ENCODE assay signal across 10 mouse cellular contexts in genomic region chr9:32709764-32710734, GRCm38 (mm10).
DNase-seq lines count a peak whose midpoint lies in the region; ATAC-seq and TF ChIP-seq lines count a peak whose summit lies in the region.
"Had no signal": no experiment of that assay in that cellular context is flagged by ENCODE, and none has a peak within 500 bp of the region (broad histone marks: within the 10 kb centered on the region; RNA-seq: fewer than 3 reads in every experiment).

No protein-coding gene starts in this region.

- H3K9ac ChIP-seq in forebrain, embryonic 11.5 days (ENCODE audit: low read length) = no peak overlapping the region
- no peak overlapping the region for H3K9ac ChIP-seq in lung, postnatal 0 days (replicated peaks; ENCODE audit: low read depth)
- no peak overlapping the region for H3K9ac ChIP-seq in hindbrain, embryonic 11.5 days (ENCODE audit: low read depth, low read length)
- H3K9ac ChIP-seq: liver, embryonic 14.5 days; neural tube, embryonic 13.5 days had no signal

- no peak for TF ChIP-seq CTCF in lung, postnatal 0 days (IDR thresholded peaks at IDR 0.05)

- no peak overlapping the region for H3K4me2 ChIP-seq in forebrain, embryonic 11.5 days (ENCODE audit: low read depth, low read length, severe bottlenecking)
- H3K4me2 ChIP-seq in lung, postnatal 0 days (replicated peaks; ENCODE audit: low read depth, low read length) = no peak overlapping the region
- no peak overlapping the region for H3K4me2 ChIP-seq in hindbrain, embryonic 11.5 days (replicated peaks; ENCODE audit: low read depth, low read length)
- H3K4me2 ChIP-seq: neural tube, embryonic 13.5 days had no signal

- peaks cover 48% of the 10 kb centered on the region for H3K4me1 ChIP-seq in forebrain, embryonic 10.5 days
- H3K4me1 ChIP-seq in forebrain, embryonic 11.5 days (replicated peaks; ENCODE audit: control insufficient read depth, insufficient read depth, low read length) = no peaks in the 10 kb centered on the region
- H3K4me1 ChIP-seq in lung, postnatal 0 days (ENCODE audit: insufficient read depth, low read depth, low read length) = peaks cover 48% of the 10 kb centered on the region
- no peaks in the 10 kb centered on the region for H3K4me1 ChIP-seq in hindbrain, embryonic 11.5 days (replicated peaks; ENCODE audit: control insufficient read depth, insufficient read depth, low read length)

- no peak for ATAC-seq in forebrain, embryonic 11.5 days (replicated peaks; ENCODE audit: low FRiP score)
- ATAC-seq in lung, postnatal 0 days = peak; percentile 21
- peak; percentile 19 for ATAC-seq in inflammation-experienced regulatory T-cells, adult 6 months
- no peak for ATAC-seq in hindbrain, embryonic 11.5 days (ENCODE audit: low FRiP score)

- H3K9me3 ChIP-seq in forebrain, embryonic 10.5 days = no peaks in the 10 kb centered on the region; the same call in 1 of the 2 replicates
- H3K9me3 ChIP-seq in forebrain, embryonic 11.5 days (ENCODE audit: control insufficient read depth, low read length) = no peaks in the 10 kb centered on the region; the same call in 1 of the 2 replicates
- H3K9me3 ChIP-seq in lung, postnatal 0 days (ENCODE audit: low read length) = no peaks in the 10 kb centered on the region
- no peaks in the 10 kb centered on the region; the same call in 1 of the 2 replicates for H3K9me3 ChIP-seq in hindbrain, embryonic 11.5 days (ENCODE audit: control insufficient read depth, low read length)

- H3K27me3 ChIP-seq in forebrain, embryonic 10.5 days (ENCODE audit: poor library complexity, severe bottlenecking) = peaks cover 44% of the 10 kb centered on the region
- no peaks in the 10 kb centered on the region for H3K27me3 ChIP-seq in forebrain, embryonic 11.5 days (ENCODE audit: control insufficient read depth, insufficient read depth, low read length)
- H3K27me3 ChIP-seq in lung, postnatal 0 days (replicated peaks; ENCODE audit: insufficient read depth, low read length) = no peaks in the 10 kb centered on the region
- H3K27me3 ChIP-seq in splenic B cell, adult 2 months (ENCODE audit: control insufficient read depth, insufficient read depth, low read length, poor library complexity, severe bottlenecking) = no peaks in the 10 kb centered on the region
- H3K27me3 ChIP-seq in hindbrain, embryonic 11.5 days (ENCODE audit: control insufficient read depth, insufficient read depth, low read length) = no peaks in the 10 kb centered on the region

- peak overlapping the region; percentile 45; the same call in 1 of the 2 replicates for H3K27ac ChIP-seq in forebrain, embryonic 10.5 days
- H3K27ac ChIP-seq in forebrain, embryonic 11.5 days (ENCODE audit: low read depth, low read length) = no peak overlapping the region
- peak overlapping the region; percentile 69 for H3K27ac ChIP-seq in lung, postnatal 0 days (ENCODE audit: low read length)
- no peak overlapping the region for H3K27ac ChIP-seq in hindbrain, embryonic 11.5 days (ENCODE audit: low read depth, low read length)
- H3K27ac ChIP-seq: liver, embryonic 14.5 days; neural tube, embryonic 13.5 days had no signal

- WGBS in forebrain, embryonic 10.5 days = 83% methylated on average over 17 of the region's 17 CpGs
- 80% methylated on average over 17 of the region's 17 CpGs for WGBS in forebrain, embryonic 11.5 days
- WGBS in lung, postnatal 0 days = 48% methylated on average over 17 of the region's 17 CpGs
- WGBS in hindbrain, embryonic 11.5 days = 77% methylated on average over 17 of the region's 17 CpGs

- DNase-seq in forebrain, embryonic 10.5 days (ENCODE audit: extremely low spot score, low spot score) = no peak
- no peak for DNase-seq in forebrain, embryonic 11.5 days (ENCODE audit: low spot score)
- DNase-seq in lung, postnatal 0 days (ENCODE audit: low spot score) = no peak
- no peak for DNase-seq in lung, postnatal 36 days
- peak; percentile 74 for DNase-seq in splenic B cell, adult 2 months (ENCODE audit: low read depth, low spot score)
- no peak for DNase-seq in c-Kit-positive CD71-positive TER-119-positive erythroid progenitor cells, embryonic 14.5 days (ENCODE audit: low spot score)
- no peak for DNase-seq in hindbrain, embryonic 11.5 days (ENCODE audit: low spot score)

- H3K4me3 ChIP-seq in forebrain, embryonic 10.5 days = no peak overlapping the region
- H3K4me3 ChIP-seq in forebrain, embryonic 11.5 days (ENCODE audit: low read depth, low read length) = no peak overlapping the region
- no peak overlapping the region for H3K4me3 ChIP-seq in lung, postnatal 0 days (ENCODE audit: low read depth, low read length)
- no peak overlapping the region for H3K4me3 ChIP-seq in hindbrain, embryonic 11.5 days (ENCODE audit: low read depth, low read length)
- H3K4me3 ChIP-seq: neural tube, embryonic 13.5 days had no signal

- no peak for TF ChIP-seq EP300 in lung, postnatal 0 days (IDR thresholded peaks at IDR 0.05)

- H3K36me3 ChIP-seq in forebrain, embryonic 10.5 days (replicated peaks) = no peaks in the 10 kb centered on the region
- no peaks in the 10 kb centered on the region for H3K36me3 ChIP-seq in forebrain, embryonic 11.5 days (ENCODE audit: control insufficient read depth, insufficient read depth, low read length)
- no peaks in the 10 kb centered on the region for H3K36me3 ChIP-seq in lung, postnatal 0 days (ENCODE audit: insufficient read depth, low read length)
- peaks cover 19% of the 10 kb centered on the region; the same call in 1 of the 2 replicates for H3K36me3 ChIP-seq in splenic B cell, adult 2 months (ENCODE audit: control insufficient read depth, insufficient read depth, low read length, poor library complexity, severe bottlenecking)
- H3K36me3 ChIP-seq in hindbrain, embryonic 11.5 days (ENCODE audit: control insufficient read depth, insufficient read depth, low read length) = no peaks in the 10 kb centered on the region
- H3K36me3 ChIP-seq: neural tube, embryonic 13.5 days had no signal

Comparison
In these comparisons a context has a peak if more than half of its experiments do, and no peak if none do; other contexts are left out.
1. H3K27ac ChIP-seq: peak in forebrain, embryonic 10.5 days (single experiment) and lung, postnatal 0 days (single experiment); none in forebrain, embryonic 11.5 days (single experiment) and hindbrain, embryonic 11.5 days (single experiment).
2. ATAC-seq: peak in lung, postnatal 0 days (single experiment) and inflammation-experienced regulatory T-cells, adult 6 months (single experiment); none in forebrain, embryonic 11.5 days (single experiment) and hindbrain, embryonic 11.5 days (single experiment).